Mouse (Mus musculus) MEL-GATA-1-ER (cell line): ENCODE measurements at regions not wholly inside any gene's neighbourhood (a gene's known extent, or its start where the extent isn't known, plus 50 kb on each side); places are given as distances from the start of the nearest gene placed in this dataset.

Source experiments
- DNase-seq: peaks from one replicate; pipeline ENCODE4 v3.0.0-alpha.2; 2012; ENCODE audit warnings: low read depth; ENCODE audit errors: extremely low read depth

GRCm38 (mm10) chr11:20923115-20923514 lies 92.3 kb upstream of the Lgalsl start:
- DNase-seq = no peak

- no peak for DNase-seq
These were observed 98.6 kb upstream of the Lgalsl start for GRCm38 (mm10) chr11:20929426-20929825.

- DNase-seq = no peak
These were observed 99.2 kb upstream of the Lgalsl start for GRCm38 (mm10) chr11:20930045-20930444.

- DNase-seq = no peak
These were observed 99.7 kb upstream of the Lgalsl start for GRCm38 (mm10) chr11:20930573-20930972.

GRCm38 (mm10) chr11:20934191-20935062 lies 103.6 kb upstream of the Lgalsl start:
- DNase-seq = no peak

- DNase-seq = no peak
These were observed 104.2 kb upstream of the Lgalsl start for GRCm38 (mm10) chr11:20935063-20935370.

- DNase-seq = no peak
These were observed 105.1 kb upstream of the Lgalsl start for GRCm38 (mm10) chr11:20935910-20936309.

GRCm38 (mm10) chr11:20936996-20937395 lies 106.1 kb upstream of the Lgalsl start:
- no peak for DNase-seq

GRCm38 (mm10) chr11:20937942-20938341 lies 107.1 kb upstream of the Lgalsl start:
- DNase-seq = no peak

GRCm38 (mm10) chr11:20939644-20940043 lies 108.8 kb upstream of the Lgalsl start:
- no peak for DNase-seq

GRCm38 (mm10) chr11:20941546-20941945 lies 110.7 kb upstream of the Lgalsl start:
- DNase-seq = no peak

GRCm38 (mm10) chr11:20955561-20955960 lies 124.7 kb upstream of the Lgalsl start:
- DNase-seq = no peak

GRCm38 (mm10) chr11:20957766-20958165 lies 126.9 kb upstream of the Lgalsl start:
- no peak for DNase-seq

- no peak for DNase-seq
These were observed 127.4 kb upstream of the Lgalsl start for GRCm38 (mm10) chr11:20958233-20958632.

GRCm38 (mm10) chr11:20960066-20960465 lies 129.2 kb upstream of the Lgalsl start:
- DNase-seq = no peak

- DNase-seq = no peak
These were observed 129.9 kb upstream of the Lgalsl start for GRCm38 (mm10) chr11:20960750-20961149.

- no peak for DNase-seq
These were observed 129.5 kb upstream of the Peli1 start for GRCm38 (mm10) chr11:20961626-20962025.

GRCm38 (mm10) chr11:20965575-20966239 lies 125.4 kb upstream of the Peli1 start:
- no peak for DNase-seq

- DNase-seq = no peak
These were observed 123.6 kb upstream of the Peli1 start for GRCm38 (mm10) chr11:20967321-20967984.

GRCm38 (mm10) chr11:20968341-20968740 lies 122.8 kb upstream of the Peli1 start:
- no peak for DNase-seq

GRCm38 (mm10) chr11:20973141-20973540 lies 118.0 kb upstream of the Peli1 start:
- no peak for DNase-seq

GRCm38 (mm10) chr11:20981588-20981987 lies 109.5 kb upstream of the Peli1 start:
- DNase-seq = no peak
